Mouse (Mus musculus) limb, embryonic 15.5 days (tissue): Measurements from ENCODE around the gene Gpbar1. TPM values are rescaled to one million over a fixed set of nuclear protein-coding genes. Genes with fewer than 3 reads are reported as not detected.

Experiments
- ATAC-seq: fragments of 200-750 bp; cut with Nextera tagmentation; 2 replicates; pipeline ENCODE4 v1.8.0; 2017; ENCODE audit warnings: low read depth, moderate TSS enrichment; ENCODE audit not compliant: insufficient number of reproducible peaks, low FRiP score, low TSS enrichment
- H3K27ac ChIP-seq: fragments of 300-500 bp; sonication (generic); 2 replicates; pipeline ENCODE4 v1.5.1; 2015; ENCODE audit warnings: moderate library complexity, mild to moderate bottlenecking, inconsistent platforms
- H3K27me3 ChIP-seq: fragments of 300-500 bp; sonication (generic); 2 replicates; pipeline ENCODE4 v1.6.1; 2015; ENCODE audit warnings: inconsistent platforms
- H3K36me3 ChIP-seq: fragments of 300-500 bp; sonication (generic); 2 replicates; pipeline ENCODE4 v1.6.1; 2015; ENCODE audit warnings: inconsistent platforms
- H3K4me1 ChIP-seq: fragments of 300-500 bp; sonication (generic); 2 replicates; pipeline ENCODE4 v1.6.1; 2015; ENCODE audit warnings: inconsistent platforms
- H3K4me2 ChIP-seq: fragments of 300-500 bp; sonication (generic); 2 replicates; pipeline ENCODE4 v1.6.1; 2015; ENCODE audit warnings: mild to moderate bottlenecking, inconsistent platforms
- H3K4me3 ChIP-seq: fragments of 300-500 bp; sonication (generic); 2 replicates; pipeline ENCODE4 v1.5.1; 2015; ENCODE audit warnings: mild to moderate bottlenecking, inconsistent platforms
- H3K9ac ChIP-seq: fragments of 300-500 bp; sonication (generic); 2 replicates; pipeline ENCODE4 v1.6.1; 2015; ENCODE audit warnings: inconsistent platforms
- H3K9me3 ChIP-seq: fragments of 300-500 bp; sonication (generic); 2 replicates; pipeline ENCODE4 v1.6.1; 2016; ENCODE audit warnings: inconsistent platforms
- WGBS: fragments of 180-500 bp; shearing (Covaris S2); methylation state at CpG from one replicate; pipeline ENCODE4 v1.1.7; 2015; 5-methylcytosine and 5-hydroxymethylcytosine counted together
- polyA plus RNA-seq: library from polyadenylated mRNA; unstranded; fragments of >200 nt; fragmentation: Nextera tagmentation; extraction: Ambion mirVana; gene quantifications from 2 replicates; pipeline ENCODE4 v1.2.1, GENCODE M21; 2015

The Gpbar1 gene
- polyA plus RNA-seq, 1 experiment from 2014 or later, result 0.18 TPM

GRCm38 (mm10) chr1:74300347-74301110, 22.2 kb downstream of the Gpbar1 start:
- Histone ChIP-seq H3K4me2 (no peak overlapping the region), H3K27ac (peak overlapping the region; percentile 30; the same call in 1 of the 2 replicates), H3K27me3 (no peaks in the 10 kb centered on the region), H3K9ac (no peak overlapping the region), H3K36me3 (no peaks in the 10 kb centered on the region), H3K4me1 (peaks cover 70% of the 10 kb centered on the region), H3K4me3 (no peak overlapping the region), H3K9me3 (no peaks in the 10 kb centered on the region)
- 75% methylated on average over 6 of the region's 6 CpGs for WGBS
- ATAC-seq, result no peak

- H3K27me3 ChIP-seq, result no peaks in the 10 kb centered on the region
- ATAC-seq, result no peak
- peak overlapping the region; percentile 76; the same call in 1 of the 2 replicates for H3K4me3 ChIP-seq
- H3K4me1 ChIP-seq, result peaks cover 53% of the 10 kb centered on the region
- no peaks in the 10 kb centered on the region for H3K36me3 ChIP-seq
- no peaks in the 10 kb centered on the region for H3K9me3 ChIP-seq
- WGBS, result 75% methylated on average over 7 of the region's 7 CpGs
- H3K27ac ChIP-seq, result 0 out of 2 replicates have a peak overlapping the region, but pooled peaks have one; percentile 12
- peak overlapping the region; percentile 67 for H3K4me2 ChIP-seq
- H3K9ac ChIP-seq, result no peak overlapping the region
Measured at GRCm38 (mm10) chr1:74302229-74302628, 23.9 kb downstream of the Gpbar1 start.

GRCm38 (mm10) chr1:74302835-74303234, 24.5 kb downstream of the Gpbar1 start:
- Histone ChIP-seq H3K4me3 (peak overlapping the region; percentile 76), H3K27ac (peak overlapping the region; percentile 94; the same call in 1 of the 2 replicates), H3K36me3 (no peaks in the 10 kb centered on the region), H3K9ac (no peak overlapping the region), H3K27me3 (no peaks in the 10 kb centered on the region), H3K4me1 (peaks cover 48% of the 10 kb centered on the region), H3K9me3 (no peaks in the 10 kb centered on the region), H3K4me2 (peak overlapping the region; percentile 67)
- WGBS, result 70% methylated on average over 2 of the region's 2 CpGs
- ATAC-seq, result no peak

- Histone ChIP-seq H3K27me3 (no peaks in the 10 kb centered on the region), H3K4me2 (peak overlapping the region; percentile 67), H3K36me3 (no peaks in the 10 kb centered on the region), H3K9ac (peak overlapping the region; percentile 83), H3K4me1 (peaks cover 41% of the 10 kb centered on the region), H3K4me3 (peak overlapping the region; percentile 76), H3K27ac (peak overlapping the region; percentile 94), H3K9me3 (no peaks in the 10 kb centered on the region)
- under 1% methylated on average over 52 of the region's 56 CpGs for whole genome bisulfite sequencing
- peak; percentile 79 for ATAC-seq
Measured at GRCm38 (mm10) chr1:74303509-74304338, 25.4 kb downstream of the Gpbar1 start.

GRCm38 (mm10) chr1:74304339-74304790, 26.0 kb downstream of the Gpbar1 start:
- Histone ChIP-seq H3K4me3 (peak overlapping the region; percentile 76), H3K9me3 (no peaks in the 10 kb centered on the region), H3K4me1 (peaks cover 35% of the 10 kb centered on the region), H3K36me3 (no peaks in the 10 kb centered on the region), H3K9ac (peak overlapping the region; percentile 83), H3K27ac (peak overlapping the region; percentile 94), H3K27me3 (no peaks in the 10 kb centered on the region), H3K4me2 (peak overlapping the region; percentile 67)
- 0 out of 2 replicates have a peak, but pooled peaks have one; percentile 3 for ATAC-seq
- WGBS, result 3% methylated on average over 12 of the region's 12 CpGs

- no peak overlapping the region for H3K9ac ChIP-seq
- H3K4me3 ChIP-seq, result no peak overlapping the region
- no peak overlapping the region for H3K4me2 ChIP-seq
- WGBS, result 57% methylated on average over 4 of the region's 4 CpGs
- H3K4me1 ChIP-seq, result peaks cover 31% of the 10 kb centered on the region
- H3K9me3 ChIP-seq, result no peaks in the 10 kb centered on the region
- H3K27ac ChIP-seq, result peak overlapping the region; percentile 30; the same call in 1 of the 2 replicates
- no peaks in the 10 kb centered on the region for H3K27me3 ChIP-seq
- no peaks in the 10 kb centered on the region for H3K36me3 ChIP-seq
- no peak for ATAC-seq
Measured at GRCm38 (mm10) chr1:74304946-74305345, 26.6 kb downstream of the Gpbar1 start.

- Histone ChIP-seq H3K9ac (no peak within 1 kb of the TSS), H3K36me3 (no peaks in the 10 kb centered on the region), H3K9me3 (no peaks in the 10 kb centered on the region), H3K27me3 (no peaks in the 10 kb centered on the region), H3K27ac (peak within 1 kb of the TSS; percentile 94), H3K4me3 (peak within 1 kb of the TSS; percentile 76), H3K4me2 (peak within 1 kb of the TSS; percentile 67), H3K4me1 (peaks cover 32% of the 10 kb centered on the region)
- WGBS, result 69% methylated on average over 2 of the region's 2 CpGs
- no peak for ATAC-seq
Measured at GRCm38 (mm10) chr1:74305522-74305921, 27.2 kb downstream of the Gpbar1 start, which contains the start of gene Tmbim1. Gene Tmbim1 (minus strand): TSS chr1:74305622.

GRCm38 (mm10) chr1:74307146-74307545, 28.8 kb downstream of the Gpbar1 start:
- Histone ChIP-seq H3K4me3 (no peak overlapping the region), H3K27ac (no peak overlapping the region), H3K9ac (no peak overlapping the region), H3K27me3 (no peaks in the 10 kb centered on the region), H3K4me1 (peaks cover 16% of the 10 kb centered on the region), H3K4me2 (no peak overlapping the region), H3K9me3 (no peaks in the 10 kb centered on the region), H3K36me3 (no peaks in the 10 kb centered on the region)
- 96% methylated on average over 1 of the region's 1 CpGs for WGBS
- ATAC-seq, result no peak

GRCm38 (mm10) chr1:74308001-74308964, 29.9 kb downstream of the Gpbar1 start:
- H3K9me3 ChIP-seq, result no peaks in the 10 kb centered on the region
- no peaks in the 10 kb centered on the region for H3K27me3 ChIP-seq
- 57% methylated on average over 10 of the region's 10 CpGs for WGBS
- no peak overlapping the region for H3K4me3 ChIP-seq
- H3K27ac ChIP-seq, result no peak overlapping the region
- no peak for ATAC-seq
- peaks cover 7% of the 10 kb centered on the region for H3K4me1 ChIP-seq
- no peaks in the 10 kb centered on the region for H3K36me3 ChIP-seq
- H3K9ac ChIP-seq, result no peak overlapping the region
- no peak overlapping the region for H3K4me2 ChIP-seq

- Histone ChIP-seq H3K4me1 (peaks cover 6% of the 10 kb centered on the region), H3K36me3 (no peaks in the 10 kb centered on the region), H3K4me2 (no peak overlapping the region), H3K9me3 (no peaks in the 10 kb centered on the region), H3K27me3 (no peaks in the 10 kb centered on the region), H3K27ac (no peak overlapping the region), H3K9ac (no peak overlapping the region), H3K4me3 (no peak overlapping the region)
- 36% methylated on average over 3 of the region's 3 CpGs for WGBS
- no peak for ATAC-seq
Measured at GRCm38 (mm10) chr1:74309767-74310166, 31.4 kb downstream of the Gpbar1 start.
